Comparison of ENCODE assay signal across 9 mouse cellular contexts in the genomic region with DNA sequence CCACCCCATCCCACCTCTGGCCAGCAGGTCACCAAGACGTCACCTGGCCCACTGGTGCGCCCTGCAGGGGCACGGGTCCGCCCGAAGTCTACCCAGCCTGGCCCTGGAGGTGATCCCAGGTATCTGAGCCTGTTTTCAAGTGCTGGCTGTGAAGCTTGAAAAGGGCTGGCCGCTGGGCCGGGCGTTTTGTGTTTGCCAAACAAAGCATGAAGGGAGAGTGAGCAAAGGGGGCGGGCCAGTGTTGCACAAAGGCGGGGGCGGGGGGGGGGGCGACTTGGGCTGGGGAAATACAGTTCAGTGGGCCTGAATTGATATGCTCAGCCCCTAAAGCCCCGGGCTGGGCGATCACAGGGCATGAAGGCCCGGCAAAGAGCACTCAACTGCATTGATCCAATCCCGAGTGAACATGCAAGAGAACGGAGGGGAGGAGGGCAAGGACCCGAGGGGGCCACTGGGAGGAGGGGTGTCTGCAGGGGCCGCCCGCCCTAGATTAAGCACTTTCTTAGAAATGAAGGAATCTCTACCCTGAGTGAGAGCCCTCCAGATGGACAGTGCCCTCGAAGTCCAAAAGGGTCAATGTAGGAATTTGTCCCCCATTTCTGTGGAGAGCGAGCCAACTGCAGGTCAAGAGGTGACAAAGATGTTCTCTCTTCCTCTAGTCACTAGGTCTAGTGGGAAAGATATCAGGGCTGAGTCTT.
DNase-seq lines count a peak whose midpoint lies in the region; ATAC-seq and TF ChIP-seq lines count a peak whose summit lies in the region.
"Had no signal": no experiment of that assay in that cellular context is flagged by ENCODE, and none has a peak within 500 bp of the region (broad histone marks: within the 10 kb centered on the region; RNA-seq: fewer than 3 reads in every experiment).

No protein-coding gene starts in this region.

- H3K4me1 ChIP-seq in kidney, embryonic 14.5 days (ENCODE audit: control insufficient read depth, insufficient read depth, low read length) = no peaks in the 10 kb centered on the region
- no peaks in the 10 kb centered on the region for H3K4me1 ChIP-seq in hindbrain, embryonic 11.5 days (replicated peaks; ENCODE audit: control insufficient read depth, insufficient read depth, low read length)
- H3K4me1 ChIP-seq in intestine, postnatal 0 days (replicated peaks; ENCODE audit: control insufficient read depth, insufficient read depth, low read length) = no peaks in the 10 kb centered on the region
- H3K4me1 ChIP-seq: heart, embryonic 15.5 days had no signal

- no peak overlapping the region for H3K4me3 ChIP-seq in kidney, embryonic 14.5 days (ENCODE audit: low read length)
- H3K4me3 ChIP-seq in hindbrain, embryonic 11.5 days (ENCODE audit: low read depth, low read length) = no peak overlapping the region
- H3K4me3 ChIP-seq in intestine, postnatal 0 days (ENCODE audit: low read depth, low read length) = no peak overlapping the region
- H3K4me3 ChIP-seq: heart, embryonic 15.5 days had no signal

- no peaks in the 10 kb centered on the region for H3K27me3 ChIP-seq in kidney, embryonic 14.5 days (ENCODE audit: control insufficient read depth, insufficient read depth, low read length)
- H3K27me3 ChIP-seq in hindbrain, embryonic 11.5 days (ENCODE audit: control insufficient read depth, insufficient read depth, low read length) = no peaks in the 10 kb centered on the region
- H3K27me3 ChIP-seq in intestine, postnatal 0 days (replicated peaks; ENCODE audit: control insufficient read depth, insufficient read depth, low read length) = no peaks in the 10 kb centered on the region
- H3K27me3 ChIP-seq: heart, embryonic 15.5 days had no signal

- 47% methylated on average over 20 of the region's 22 CpGs for WGBS in kidney, embryonic 14.5 days
- 18% methylated on average over 20 of the region's 22 CpGs for WGBS in hindbrain, embryonic 11.5 days
- WGBS in intestine, postnatal 0 days = 38% methylated on average over 21 of the region's 22 CpGs

- peak; percentile 28; the same call in 1 of the 2 replicates for ATAC-seq in kidney, embryonic 14.5 days (ENCODE audit: low FRiP score, low TSS enrichment)
- peak; percentile 91 for ATAC-seq in hindbrain, embryonic 11.5 days (ENCODE audit: low FRiP score)
- no peak for ATAC-seq in CD4-positive, CD25-positive, alpha-beta regulatory T cell, adult 4 months
- no peak for ATAC-seq in intestine, postnatal 0 days

- no peak overlapping the region for H3K4me2 ChIP-seq in kidney, embryonic 14.5 days (replicated peaks; ENCODE audit: low read depth, low read length)
- 0 out of 2 replicates have a peak overlapping the region, but pooled peaks have one; percentile 18 for H3K4me2 ChIP-seq in hindbrain, embryonic 11.5 days (replicated peaks; ENCODE audit: low read depth, low read length)
- no peak overlapping the region for H3K4me2 ChIP-seq in intestine, postnatal 0 days (replicated peaks; ENCODE audit: low read depth)
- H3K4me2 ChIP-seq: heart, embryonic 15.5 days had no signal

- no peaks in the 10 kb centered on the region for H3K9me3 ChIP-seq in kidney, embryonic 14.5 days (ENCODE audit: control insufficient read depth, low read length)
- H3K9me3 ChIP-seq in hindbrain, embryonic 11.5 days (ENCODE audit: control insufficient read depth, low read length) = no peaks in the 10 kb centered on the region
- no peaks in the 10 kb centered on the region for H3K9me3 ChIP-seq in intestine, postnatal 0 days (ENCODE audit: control insufficient read depth)
- H3K9me3 ChIP-seq: heart, embryonic 15.5 days had no signal

- no peak for TF ChIP-seq CTCF in intestine, postnatal 0 days (IDR thresholded peaks at IDR 0.05; ENCODE audit: low read depth)

- no peaks in the 10 kb centered on the region for H3K36me3 ChIP-seq in kidney, embryonic 14.5 days (ENCODE audit: control insufficient read depth, insufficient read depth, low read length)
- no peaks in the 10 kb centered on the region for H3K36me3 ChIP-seq in hindbrain, embryonic 11.5 days (ENCODE audit: control insufficient read depth, insufficient read depth, low read length)
- no peaks in the 10 kb centered on the region for H3K36me3 ChIP-seq in intestine, postnatal 0 days (ENCODE audit: control insufficient read depth, insufficient read depth)
- H3K36me3 ChIP-seq: heart, embryonic 15.5 days had no signal

- H3K9ac ChIP-seq in kidney, embryonic 14.5 days (ENCODE audit: low read depth, low read length) = no peak overlapping the region
- H3K9ac ChIP-seq in hindbrain, embryonic 11.5 days (ENCODE audit: low read depth, low read length) = no peak overlapping the region
- no peak overlapping the region for H3K9ac ChIP-seq in intestine, postnatal 0 days (ENCODE audit: low read depth, low read length)
- H3K9ac ChIP-seq: heart, embryonic 15.5 days had no signal

- no peak overlapping the region for H3K27ac ChIP-seq in kidney, embryonic 14.5 days (ENCODE audit: low read depth, low read length)
- H3K27ac ChIP-seq in hindbrain, embryonic 11.5 days (ENCODE audit: low read depth, low read length) = no peak overlapping the region
- H3K27ac ChIP-seq in intestine, postnatal 0 days (ENCODE audit: low read depth, low read length) = no peak overlapping the region
- H3K27ac ChIP-seq: heart, embryonic 15.5 days had no signal

- no peak for DNase-seq in kidney, postnatal 14 days
- DNase-seq in embryo, embryonic 11 days = peak; percentile 59
- DNase-seq in hindbrain, embryonic 11.5 days (ENCODE audit: low spot score) = peak; percentile 50
- DNase-seq in neural tube, embryonic 10.5 days (ENCODE audit: extremely low spot score, low spot score) = peak; percentile 47
- no peak for DNase-seq in thymus, postnatal 14 days

Comparison
In these comparisons a context has a peak if more than half of its experiments do, and no peak if none do; other contexts are left out.
1. ATAC-seq: peak in kidney, embryonic 14.5 days (single experiment) and hindbrain, embryonic 11.5 days (single experiment); none in CD4-positive, CD25-positive, alpha-beta regulatory T cell, adult 4 months (single experiment) and intestine, postnatal 0 days (single experiment).
2. DNase-seq: peak in embryo, embryonic 11 days (single experiment), hindbrain, embryonic 11.5 days (single experiment) and neural tube, embryonic 10.5 days (single experiment); none in kidney, postnatal 14 days (single experiment) and thymus, postnatal 14 days (single experiment).